Mouse (Mus musculus): ENCODE data around the gene Fam198b.

GRCm38 (mm10) chr3:79967346-79967745 is 83.0 kb downstream of the Fam198b start:
- no peak for TF ChIP-seq CTCF (IDR thresholded peaks at IDR 0.05; ENCODE audit: borderline replicate concordance, control insufficient read depth, extremely low read depth, insufficient read depth, low read length, poor library complexity)
- TF ChIP-seq POLR2A (IDR thresholded peaks at IDR 0.05; ENCODE audit: control insufficient read depth, extremely low read depth, insufficient read depth, low read length, poor library complexity), result no peak

Measured in thymus, adult 2 months (tissue).